Mouse (Mus musculus) kidney, postnatal 14 days (tissue): ENCODE data around the gene Evi5.

ENCODE experiments used
- DNase-seq: peaks from one replicate; pipeline ENCODE4 v3.0.0; 2022; ENCODE audit warnings: mixed read lengths

Gene Evi5

DNA sequence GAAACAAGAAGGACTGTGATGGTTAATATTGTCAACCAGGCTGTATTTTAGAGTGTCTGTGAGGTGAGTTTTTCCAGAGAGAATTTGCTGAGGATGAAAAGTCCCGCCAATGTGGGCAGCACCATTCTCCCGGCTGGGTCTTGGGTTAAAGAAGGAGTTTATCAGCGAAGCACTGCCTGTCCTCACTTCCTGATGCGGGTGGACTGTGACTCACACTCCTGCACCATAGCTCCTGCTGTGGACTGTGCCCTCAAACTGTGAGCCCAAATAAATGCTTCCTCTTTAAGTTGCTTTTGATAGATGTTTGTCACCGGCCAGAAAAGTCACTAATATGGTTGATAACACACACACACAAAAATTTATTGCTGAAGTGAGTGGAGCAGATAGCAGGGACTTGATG is 138.7 kb downstream of the Evi5 start:
- no peak for DNase-seq

- DNase-seq: no peak
Observed at GRCm38 (mm10) chr5:107731844-107732243, 143.1 kb downstream of the Evi5 start.

DNA sequence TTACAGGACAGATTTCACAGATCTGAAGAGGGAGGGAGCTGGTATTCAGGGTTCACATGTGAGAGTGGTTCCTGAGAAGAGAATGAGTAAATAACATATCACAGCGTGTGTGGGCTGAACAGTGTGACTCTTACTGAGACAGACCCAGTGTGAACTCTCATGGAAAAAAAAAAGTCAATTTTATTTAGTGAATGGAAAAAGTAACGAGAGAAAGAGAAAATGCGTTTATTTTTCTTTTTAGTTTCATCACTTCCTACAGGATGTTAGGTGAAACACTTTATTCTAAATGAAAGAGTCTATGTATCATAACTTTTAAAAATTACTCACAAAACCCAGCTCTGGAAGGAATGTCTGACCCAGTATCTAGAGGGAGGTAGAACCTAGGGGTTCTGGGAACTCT is 143.5 kb downstream of the Evi5 start:
- no peak for DNase-seq

- no peak for DNase-seq
Observed at GRCm38 (mm10) chr5:107727007-107727402, 147.9 kb downstream of the Evi5 start.

DNA sequence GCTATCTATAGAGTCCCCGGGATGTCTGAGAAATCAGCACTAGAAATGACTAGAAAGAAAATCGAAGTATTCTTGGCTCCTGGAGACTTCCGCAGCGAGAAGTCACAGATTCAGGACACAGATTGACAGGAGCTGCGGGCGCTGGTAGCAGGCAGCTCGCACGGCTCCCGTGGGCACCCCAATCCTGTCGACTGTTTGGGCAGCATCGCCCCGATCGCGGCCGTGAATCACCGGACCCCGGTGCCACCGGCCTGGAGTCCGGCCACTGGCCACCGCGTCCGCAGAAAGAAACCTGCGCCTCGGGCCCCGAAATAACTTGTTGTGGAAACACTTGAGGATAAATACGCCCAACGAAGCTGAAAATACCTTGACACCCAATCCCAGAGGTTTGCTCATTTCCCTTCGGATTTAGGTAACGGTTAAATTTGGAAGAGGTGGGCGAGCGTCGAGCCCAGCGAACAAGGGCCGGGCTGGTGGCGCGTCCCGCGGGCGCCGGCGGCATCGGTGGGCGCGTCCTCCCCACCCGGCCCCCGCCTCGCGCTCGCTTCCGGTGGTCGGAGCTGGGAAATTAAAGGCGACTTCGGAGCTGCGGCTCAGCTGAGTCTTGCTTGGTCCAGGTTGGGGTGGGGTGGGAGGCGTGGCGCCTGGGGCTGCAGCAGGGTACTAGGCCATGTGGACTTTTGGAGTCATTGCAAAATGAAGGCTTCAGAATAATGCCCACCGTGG is 148.5 kb downstream of the Evi5 start:
- peak; percentile 6 for DNase-seq

DNA sequence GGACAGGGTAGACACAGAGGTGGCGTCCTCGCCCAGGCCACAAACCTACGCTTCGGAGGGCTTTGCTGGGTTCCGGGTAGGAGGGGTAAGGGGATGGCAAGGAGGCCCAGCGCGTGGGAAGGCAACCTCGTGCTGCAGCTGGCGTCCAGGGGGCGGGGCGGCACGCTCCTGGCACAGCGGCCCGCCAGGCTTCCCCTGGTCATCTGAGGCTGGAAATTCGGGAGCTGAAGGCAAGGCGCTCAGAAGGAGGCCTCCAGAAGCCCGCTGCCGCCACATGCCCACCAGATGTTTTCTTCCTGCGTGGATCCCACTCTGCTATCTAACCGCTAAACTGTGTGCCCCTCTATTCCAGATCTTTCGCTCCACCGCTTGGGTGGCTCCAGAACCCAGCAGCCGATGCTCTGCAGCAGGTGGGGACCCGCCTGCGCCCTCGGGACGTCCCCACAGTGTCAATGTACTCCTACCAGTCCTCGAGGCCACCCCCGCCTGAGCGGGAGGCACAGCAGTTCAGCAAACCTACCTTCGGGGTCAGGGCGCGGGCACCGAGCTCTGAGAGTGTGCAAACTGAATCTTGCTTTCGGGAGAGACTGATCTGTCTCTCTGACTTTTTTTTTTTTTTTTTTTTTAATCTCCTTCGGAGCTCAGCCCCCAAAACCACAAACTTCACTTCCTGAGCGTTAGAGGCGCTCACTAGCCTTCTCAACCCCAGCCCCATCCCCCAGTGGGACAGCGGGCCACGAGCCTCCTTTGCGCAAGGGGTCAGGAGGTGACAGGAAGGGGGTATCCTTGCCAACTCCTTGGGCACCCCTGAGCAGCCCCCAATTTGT is 149.3 kb downstream of the Evi5 start, which contains the start of gene Gfi1:
Gene Gfi1 (minus strand): TSS at position 602 of the 827 bp plus-strand sequence.
- DNase-seq: peak; percentile 17

- peak; percentile 12 for DNase-seq
Observed at GRCm38 (mm10) chr5:107724661-107725434, 150.1 kb downstream of the Evi5 start.

GRCm38 (mm10) chr5:107723541-107724511 is 151.1 kb downstream of the Evi5 start:
- DNase-seq: peak; percentile 5

DNA sequence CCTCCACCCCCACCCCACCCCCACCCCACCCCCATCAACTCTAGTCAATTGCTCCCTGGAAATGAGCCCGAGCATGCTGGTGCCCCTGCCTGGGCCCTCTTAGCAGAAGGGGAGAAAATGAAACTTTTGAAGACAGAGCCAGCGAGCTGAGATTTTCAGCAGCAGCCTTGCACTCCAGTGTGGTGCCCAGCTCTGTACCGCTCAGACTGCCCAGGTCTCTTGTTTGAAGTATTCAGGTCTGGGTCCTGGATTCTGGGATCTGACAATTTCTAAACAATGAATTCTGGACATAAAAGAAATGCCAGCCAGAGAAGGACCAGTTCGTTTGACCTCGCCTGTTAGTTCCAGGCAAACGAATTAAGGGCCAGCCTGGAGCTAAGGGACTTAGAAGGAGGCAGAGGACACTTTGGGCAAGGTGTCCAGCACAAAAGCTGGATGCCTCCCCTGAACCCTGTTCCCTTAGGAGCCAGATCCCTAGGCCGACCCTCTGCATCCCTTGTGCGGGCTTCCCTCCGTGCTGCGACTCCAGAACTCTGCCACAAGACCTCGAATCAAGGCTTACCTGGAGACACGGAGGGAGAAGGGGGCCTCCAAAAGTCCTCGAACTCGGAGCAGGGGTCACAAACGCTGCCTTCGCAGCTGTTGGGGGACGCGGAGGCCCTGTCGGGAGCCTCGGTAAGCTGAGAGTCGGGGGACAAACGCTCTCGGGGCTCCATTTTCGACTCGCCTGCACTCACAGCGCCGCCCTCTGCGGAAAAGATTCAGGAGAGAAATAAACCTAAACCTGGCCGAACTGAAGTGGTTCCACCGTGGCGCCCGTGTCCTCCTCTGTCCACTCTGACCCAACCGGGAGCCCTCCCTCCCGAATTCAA is 152.0 kb downstream of the Evi5 start:
- DNase-seq: peak; percentile 14

DNA sequence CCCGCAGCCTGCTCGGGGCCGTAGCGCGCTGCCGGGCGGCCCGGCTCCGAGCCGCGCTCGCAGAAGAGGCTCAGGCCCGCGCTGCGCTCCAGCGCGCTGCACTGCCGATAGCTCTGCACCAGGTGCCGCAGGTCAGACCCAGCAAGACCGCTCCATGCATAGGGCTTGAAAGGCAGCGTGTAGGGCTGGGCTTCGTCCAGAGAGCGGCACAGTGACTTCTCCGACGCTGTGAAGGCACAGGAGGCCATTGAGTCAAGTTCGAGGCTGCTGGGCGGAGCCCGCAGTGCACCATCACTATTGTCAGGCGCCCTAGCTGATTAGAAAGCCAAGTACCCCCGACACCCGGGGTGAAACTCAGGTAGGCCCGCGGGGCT is 153.3 kb downstream of the Evi5 start:
- peak; percentile 11 for DNase-seq

GRCm38 (mm10) chr5:107720991-107721637 is 153.8 kb downstream of the Evi5 start:
- DNase-seq: no peak

GRCm38 (mm10) chr5:107720511-107720910 is 154.4 kb downstream of the Evi5 start:
- no peak for DNase-seq

DNA sequence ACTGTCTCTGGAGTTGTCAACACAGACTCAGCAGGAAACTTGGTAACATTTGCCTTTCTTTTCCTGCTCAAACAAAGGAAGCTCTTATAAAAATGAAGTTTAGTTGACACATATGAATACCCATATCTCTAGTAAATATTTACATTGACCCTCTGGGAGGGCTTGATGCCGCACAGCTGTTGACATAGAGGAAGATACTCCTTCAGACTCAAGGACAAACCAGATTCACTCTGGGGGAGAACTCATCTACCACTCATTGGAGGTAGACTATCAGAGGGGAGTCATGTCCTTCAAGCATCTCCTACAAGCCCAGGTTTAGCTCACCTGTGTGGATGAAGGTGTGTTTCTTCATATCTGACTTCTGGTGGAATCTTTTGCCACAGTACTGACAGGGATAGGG is 155.1 kb downstream of the Evi5 start:
- DNase-seq: no peak

- no peak for DNase-seq
Observed at GRCm38 (mm10) chr5:107719209-107719608, 155.7 kb downstream of the Evi5 start.

DNA sequence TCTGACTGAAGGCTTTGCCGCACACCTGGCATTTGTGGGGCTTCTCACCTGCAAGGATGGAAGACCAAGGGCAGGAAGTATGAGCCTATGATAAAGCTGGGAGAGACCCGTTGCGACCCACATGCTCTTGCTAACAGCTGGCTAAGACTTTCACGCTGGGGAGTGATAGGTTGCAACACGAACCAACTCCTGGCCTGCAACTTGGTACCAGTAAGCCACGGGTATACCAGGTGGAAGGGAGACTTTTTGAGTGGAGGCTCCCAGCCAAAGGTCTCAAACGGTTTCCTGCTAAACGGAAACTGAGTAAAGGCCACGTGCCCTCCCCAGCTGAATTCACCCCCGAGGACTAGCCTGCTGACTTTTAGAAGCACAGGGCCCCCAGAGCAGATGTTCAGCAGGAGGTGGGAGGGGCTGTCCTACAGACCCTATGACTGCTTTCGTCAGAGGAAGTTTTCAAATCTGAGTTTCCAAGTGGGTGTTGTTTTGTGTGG is 157.0 kb downstream of the Evi5 start:
- no peak for DNase-seq

- no peak for DNase-seq
Observed at GRCm38 (mm10) chr5:107711689-107712088, 163.2 kb downstream of the Evi5 start.

DNA sequence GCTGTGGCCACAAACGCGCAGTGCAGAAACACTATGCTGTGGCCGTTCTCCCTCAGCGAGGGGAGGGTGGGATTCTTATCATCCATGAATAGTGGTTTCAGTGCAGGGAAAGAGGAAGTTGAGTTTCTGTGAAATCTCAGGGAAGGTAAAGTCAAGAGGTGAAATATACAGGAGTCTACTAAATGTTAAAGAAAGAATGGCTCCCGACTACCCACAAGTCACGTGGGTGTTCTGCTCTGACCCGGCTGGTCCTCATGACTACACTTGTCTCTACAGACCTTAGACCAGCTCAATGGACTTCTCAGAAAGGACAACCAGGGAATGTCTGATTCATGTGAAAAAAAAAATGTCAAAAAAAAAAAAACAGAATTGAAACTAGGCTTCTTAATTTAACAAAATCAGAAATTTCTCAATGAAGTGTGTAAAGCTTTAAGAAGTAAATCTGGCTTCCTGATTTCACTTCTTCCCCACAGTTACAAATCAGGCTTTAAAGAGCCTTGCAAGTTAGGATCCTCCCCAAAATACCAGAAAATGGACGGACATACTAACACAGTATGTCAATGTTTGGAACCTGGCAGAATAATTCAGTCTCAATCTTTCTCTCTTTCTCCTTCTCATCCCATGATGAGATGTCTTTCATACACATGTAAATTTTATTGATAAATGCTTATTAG is 166.6 kb downstream of the Evi5 start:
- no peak for DNase-seq

DNA sequence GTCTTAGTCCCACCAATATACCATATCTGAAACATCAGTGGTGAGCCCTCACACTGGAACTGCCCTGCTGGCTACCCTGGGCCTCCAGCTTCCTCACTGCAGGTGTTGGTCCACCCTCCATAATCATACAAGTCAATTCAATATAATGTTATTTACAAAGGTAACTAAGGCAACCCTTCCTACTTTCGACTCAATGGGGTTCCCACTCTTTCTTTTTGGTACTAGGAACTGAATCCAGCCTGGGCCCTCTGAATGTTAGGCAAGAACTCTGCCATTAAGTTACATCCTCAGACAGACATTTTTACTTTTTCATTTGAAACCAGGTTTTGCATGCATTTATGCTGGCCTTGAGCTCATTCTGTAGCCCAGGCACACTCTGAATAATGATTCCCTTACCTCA is 168.6 kb downstream of the Evi5 start:
- DNase-seq: no peak

GRCm38 (mm10) chr5:107705756-107706155 is 169.2 kb downstream of the Evi5 start:
- no peak for DNase-seq
